Mouse (Mus musculus) frontal cortex, postnatal 25 days (tissue): ENCODE measurements at regions not wholly inside any gene's neighbourhood (a gene's known extent, or its start where the extent isn't known, plus 50 kb on each side); places are given as distances from the start of the nearest gene placed in this dataset.

ENCODE experiments used
- DNase-seq, 2 experiments: peaks; one replicate each; pipeline ENCODE4 v3.0.0; 2022; ENCODE audit warnings: low spot score in 2 of 2

- peak; percentile 75 to 84 for DNase-seq
Measured at GRCm38 (mm10) chr17:84028157-84028970, 159.4 kb downstream of the Zfp36l2 start.

- DNase-seq: no peak
Measured at GRCm38 (mm10) chr17:84027275-84027674, 160.5 kb downstream of the Zfp36l2 start.

GRCm38 (mm10) chr17:84026110-84026509 is 161.6 kb downstream of the Zfp36l2 start:
- no peak for DNase-seq

GRCm38 (mm10) chr17:84022358-84022757 is 165.4 kb downstream of the Zfp36l2 start:
- DNase-seq: no peak

- DNase-seq: no peak
Measured at GRCm38 (mm10) chr17:84018817-84019216, 168.9 kb downstream of the Zfp36l2 start.

GRCm38 (mm10) chr17:84017891-84018290 is 169.9 kb downstream of the Zfp36l2 start:
- no peak for DNase-seq

- DNase-seq: no peak
Measured at GRCm38 (mm10) chr17:84014287-84015039, 166.7 kb upstream of the Haao start.

- no peak for DNase-seq
Measured at GRCm38 (mm10) chr17:84010492-84011060, 162.8 kb upstream of the Haao start.

GRCm38 (mm10) chr17:84009966-84010365 is 162.2 kb upstream of the Haao start:
- no peak for DNase-seq

GRCm38 (mm10) chr17:84009194-84009593 is 161.4 kb upstream of the Haao start:
- peak; percentile 15 to 23 for DNase-seq

GRCm38 (mm10) chr17:84008682-84009052 is 160.9 kb upstream of the Haao start:
- no peak for DNase-seq

- no peak for DNase-seq
Measured at GRCm38 (mm10) chr17:84008035-84008681, 160.4 kb upstream of the Haao start.

- no peak for DNase-seq
Measured at GRCm38 (mm10) chr17:84006748-84007147, 159.0 kb upstream of the Haao start.

- DNase-seq: no peak
Measured at GRCm38 (mm10) chr17:84004237-84004636, 156.5 kb upstream of the Haao start.

GRCm38 (mm10) chr17:84003489-84004234 is 155.9 kb upstream of the Haao start:
- no peak for DNase-seq

GRCm38 (mm10) chr17:84002939-84003338 is 155.2 kb upstream of the Haao start:
- no peak for DNase-seq

- DNase-seq: no peak
Measured at GRCm38 (mm10) chr17:84002327-84002726, 154.6 kb upstream of the Haao start.

- DNase-seq: no peak
Measured at GRCm38 (mm10) chr17:84000115-84000514, 152.4 kb upstream of the Haao start.

- DNase-seq: no peak
Measured at GRCm38 (mm10) chr17:83998972-83999545, 151.3 kb upstream of the Haao start.

- DNase-seq: no peak
Measured at GRCm38 (mm10) chr17:83998341-83998740, 150.6 kb upstream of the Haao start.

GRCm38 (mm10) chr17:83997778-83998177 is 150.0 kb upstream of the Haao start:
- peak; percentile 39 to 45 for DNase-seq
